16 mouse cellular contexts compared by ENCODE assay signal in genomic region chr1:57322535-57322934, GRCm38 (mm10).
"Had no signal": no experiment of that assay in that cellular context is flagged by ENCODE, and none has a peak within 500 bp of the region (broad histone marks: within the 10 kb centered on the region; RNA-seq: fewer than 3 reads in every experiment).

No protein-coding gene starts in this region.

- H3K4me3 ChIP-seq: neural tube, embryonic 13.5 days; neural tube, embryonic 15.5 days; stomach, embryonic 15.5 days had no signal

- H3K4me2 ChIP-seq: neural tube, embryonic 13.5 days; neural tube, embryonic 15.5 days; stomach, embryonic 15.5 days had no signal

- DNase-seq: retina, postnatal 1 day; right cerebral cortex, adult 18-20 months; right cerebral cortex, postnatal 14 days; right cerebral cortex, postnatal 25 days; right cerebral cortex, postnatal 4 days; spleen, adult 18-20 months; thymus, adult 18-20 months; thymus, adult 2 months; thymus, postnatal 14 days; thymus, postnatal 25 days; thymus, postnatal 36 days; thymus, postnatal 4 days had no signal

- H3K36me3 ChIP-seq: neural tube, embryonic 13.5 days; neural tube, embryonic 15.5 days; stomach, embryonic 15.5 days had no signal

- H3K9me3 ChIP-seq: neural tube, embryonic 13.5 days; stomach, embryonic 15.5 days had no signal

- H3K27ac ChIP-seq: neural tube, embryonic 13.5 days; neural tube, embryonic 15.5 days; stomach, embryonic 15.5 days; stomach, postnatal 0 days had no signal

- H3K27me3 ChIP-seq: neural tube, embryonic 13.5 days; neural tube, embryonic 15.5 days; stomach, embryonic 15.5 days had no signal

- H3K9ac ChIP-seq: neural tube, embryonic 13.5 days; neural tube, embryonic 15.5 days; stomach, embryonic 15.5 days had no signal

- H3K4me1 ChIP-seq: neural tube, embryonic 13.5 days; neural tube, embryonic 15.5 days; stomach, embryonic 15.5 days had no signal
